Mouse (Mus musculus): ENCODE measurements around the gene Olfr424. TPM values are rescaled to one million over a fixed set of nuclear protein-coding genes. Genes with fewer than 3 reads are reported as not detected.

Gene Olfr424
- polyA plus RNA-seq, 1 experiment from 2014 or later = not detected

GRCm38 (mm10) chr1:174141384-174141783, 10.1 kb downstream of the Olfr424 start:
- H3K4me1 ChIP-seq (replicated peaks; ENCODE audit: control insufficient read depth, insufficient read depth, low read length) = no peaks in the 10 kb centered on the region
- H3K9ac ChIP-seq (ENCODE audit: low read depth, low read length) = no peak overlapping the region
- H3K4me2 ChIP-seq (replicated peaks; ENCODE audit: low read depth) = no peak overlapping the region
- H3K4me3 ChIP-seq (ENCODE audit: low read depth, low read length) = no peak overlapping the region
- no peak overlapping the region for H3K27ac ChIP-seq (ENCODE audit: low read depth, low read length)
- 73% methylated on average over 2 of the region's 2 CpGs for WGBS
- H3K9me3 ChIP-seq (ENCODE audit: control insufficient read depth) = no peaks in the 10 kb centered on the region
- ATAC-seq = no peak
- no peaks in the 10 kb centered on the region for H3K27me3 ChIP-seq (replicated peaks; ENCODE audit: control insufficient read depth, insufficient read depth, low read length)
- no peak for TF ChIP-seq CTCF (IDR thresholded peaks at IDR 0.05; ENCODE audit: low read depth)
- H3K36me3 ChIP-seq (ENCODE audit: control insufficient read depth, insufficient read depth) = no peaks in the 10 kb centered on the region

- Histone ChIP-seq H3K9me3 (ENCODE audit: control insufficient read depth) (no peaks in the 10 kb centered on the region), H3K4me2 (replicated peaks; ENCODE audit: low read depth) (no peak overlapping the region), H3K9ac (ENCODE audit: low read depth, low read length) (no peak overlapping the region), H3K36me3 (ENCODE audit: control insufficient read depth, insufficient read depth) (no peaks in the 10 kb centered on the region), H3K27ac (ENCODE audit: low read depth, low read length) (no peak overlapping the region), H3K4me3 (ENCODE audit: low read depth, low read length) (no peak overlapping the region), H3K27me3 (replicated peaks; ENCODE audit: control insufficient read depth, insufficient read depth, low read length) (no peaks in the 10 kb centered on the region), H3K4me1 (replicated peaks; ENCODE audit: control insufficient read depth, insufficient read depth, low read length) (no peaks in the 10 kb centered on the region)
- 71% methylated on average over 1 of the region's 1 CpGs for WGBS
- no peak for TF ChIP-seq CTCF (IDR thresholded peaks at IDR 0.05; ENCODE audit: low read depth)
- no peak for ATAC-seq
Measured at GRCm38 (mm10) chr1:174146696-174147095, 15.4 kb downstream of the Olfr424 start.

DNA sequence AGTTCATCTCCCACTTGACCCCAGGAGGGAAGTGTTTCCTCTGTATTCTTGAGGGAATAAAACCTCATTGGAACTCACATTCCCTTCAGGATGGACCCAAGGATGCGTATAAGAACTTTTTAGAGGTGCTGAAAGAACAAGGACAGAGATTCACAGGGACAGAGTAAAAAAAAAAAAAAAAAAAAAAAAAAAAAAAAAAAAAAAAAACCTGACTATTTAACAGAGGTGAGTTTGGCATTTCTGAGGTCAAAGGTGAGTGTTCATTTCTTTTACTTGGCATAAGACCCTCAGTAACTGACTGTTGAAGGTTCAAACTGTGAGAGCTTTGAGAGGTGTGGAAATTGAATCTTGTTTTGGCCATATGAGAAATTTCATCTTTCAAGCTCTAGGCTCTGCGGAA, 18.0 kb downstream of the Olfr424 start:
- H3K9me3 ChIP-seq (ENCODE audit: control insufficient read depth) = no peaks in the 10 kb centered on the region
- no peak overlapping the region for H3K4me2 ChIP-seq (replicated peaks; ENCODE audit: low read depth)
- no peaks in the 10 kb centered on the region for H3K36me3 ChIP-seq (ENCODE audit: control insufficient read depth, insufficient read depth)
- no peak overlapping the region for H3K27ac ChIP-seq (ENCODE audit: low read depth, low read length)
- H3K4me1 ChIP-seq (replicated peaks; ENCODE audit: control insufficient read depth, insufficient read depth, low read length) = no peaks in the 10 kb centered on the region
- H3K9ac ChIP-seq (ENCODE audit: low read depth, low read length) = no peak overlapping the region
- no peak for TF ChIP-seq CTCF (IDR thresholded peaks at IDR 0.05; ENCODE audit: low read depth)
- no peaks in the 10 kb centered on the region for H3K27me3 ChIP-seq (replicated peaks; ENCODE audit: control insufficient read depth, insufficient read depth, low read length)
- no peak for ATAC-seq
- H3K4me3 ChIP-seq (ENCODE audit: low read depth, low read length) = no peak overlapping the region
- WGBS = 91% methylated on average over 2 of the region's 2 CpGs

- Histone ChIP-seq H3K4me1 (replicated peaks; ENCODE audit: control insufficient read depth, insufficient read depth, low read length) (no peaks in the 10 kb centered on the region), H3K4me2 (replicated peaks; ENCODE audit: low read depth) (no peak within 1 kb of the TSS), H3K27me3 (replicated peaks; ENCODE audit: control insufficient read depth, insufficient read depth, low read length) (no peaks in the 10 kb centered on the region), H3K9me3 (ENCODE audit: control insufficient read depth) (no peaks in the 10 kb centered on the region), H3K4me3 (ENCODE audit: low read depth, low read length) (no peak within 1 kb of the TSS), H3K9ac (ENCODE audit: low read depth, low read length) (no peak within 1 kb of the TSS), H3K27ac (ENCODE audit: low read depth, low read length) (no peak within 1 kb of the TSS), H3K36me3 (ENCODE audit: control insufficient read depth, insufficient read depth) (no peaks in the 10 kb centered on the region)
- WGBS = 82% methylated on average over 1 of the region's 1 CpGs
- ATAC-seq = no peak
- no peak for TF ChIP-seq CTCF (IDR thresholded peaks at IDR 0.05; ENCODE audit: low read depth)
Measured at GRCm38 (mm10) chr1:174155333-174155732, 24.0 kb downstream of the Olfr424 start, which contains the start of gene Olfr420. Gene Olfr420, plus strand, starts transcription at chr1:174155633.

- Histone ChIP-seq H3K36me3 (ENCODE audit: control insufficient read depth, insufficient read depth) (no peaks in the 10 kb centered on the region), H3K9me3 (ENCODE audit: control insufficient read depth) (no peaks in the 10 kb centered on the region), H3K27me3 (replicated peaks; ENCODE audit: control insufficient read depth, insufficient read depth, low read length) (no peaks in the 10 kb centered on the region), H3K4me3 (ENCODE audit: low read depth, low read length) (no peak overlapping the region), H3K4me2 (replicated peaks; ENCODE audit: low read depth) (no peak overlapping the region), H3K27ac (ENCODE audit: low read depth, low read length) (no peak overlapping the region), H3K4me1 (replicated peaks; ENCODE audit: control insufficient read depth, insufficient read depth, low read length) (no peaks in the 10 kb centered on the region), H3K9ac (ENCODE audit: low read depth, low read length) (no peak overlapping the region)
- 87% methylated on average over 3 of the region's 3 CpGs for WGBS
- ATAC-seq = no peak
- no peak for TF ChIP-seq CTCF (IDR thresholded peaks at IDR 0.05; ENCODE audit: low read depth)
Measured at GRCm38 (mm10) chr1:174157622-174158021, 26.3 kb downstream of the Olfr424 start.

DNA sequence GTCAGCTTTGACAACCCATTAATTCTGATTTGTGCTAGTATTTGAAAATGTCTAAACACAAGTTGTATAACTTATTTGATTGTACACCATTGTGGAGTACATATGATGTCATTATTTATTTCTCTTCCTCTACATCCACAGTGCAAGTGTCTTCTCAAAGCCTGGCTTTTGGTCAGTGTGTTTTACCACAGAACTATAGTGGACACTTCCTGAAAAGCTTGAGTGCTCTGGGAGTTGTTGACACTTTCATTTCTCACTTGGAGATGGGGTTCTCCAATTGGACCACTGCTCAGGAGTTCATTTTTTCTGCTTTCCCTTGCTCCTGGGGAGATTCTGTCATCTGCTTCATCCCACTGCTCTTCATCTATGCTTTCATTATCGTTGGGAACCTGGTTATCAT, 27.2 kb downstream of the Olfr424 start:
- H3K27me3 ChIP-seq (replicated peaks; ENCODE audit: control insufficient read depth, insufficient read depth, low read length) = no peaks in the 10 kb centered on the region
- 79% methylated on average over 1 of the region's 1 CpGs for WGBS
- no peak overlapping the region for H3K4me2 ChIP-seq (replicated peaks; ENCODE audit: low read depth)
- no peaks in the 10 kb centered on the region for H3K36me3 ChIP-seq (ENCODE audit: control insufficient read depth, insufficient read depth)
- no peaks in the 10 kb centered on the region for H3K4me1 ChIP-seq (replicated peaks; ENCODE audit: control insufficient read depth, insufficient read depth, low read length)
- H3K9me3 ChIP-seq (ENCODE audit: control insufficient read depth) = no peaks in the 10 kb centered on the region
- ATAC-seq = no peak
- H3K4me3 ChIP-seq (ENCODE audit: low read depth, low read length) = no peak overlapping the region
- no peak overlapping the region for H3K9ac ChIP-seq (ENCODE audit: low read depth, low read length)
- no peak overlapping the region for H3K27ac ChIP-seq (ENCODE audit: low read depth, low read length)
- no peak for TF ChIP-seq CTCF (IDR thresholded peaks at IDR 0.05; ENCODE audit: low read depth)

DNA sequence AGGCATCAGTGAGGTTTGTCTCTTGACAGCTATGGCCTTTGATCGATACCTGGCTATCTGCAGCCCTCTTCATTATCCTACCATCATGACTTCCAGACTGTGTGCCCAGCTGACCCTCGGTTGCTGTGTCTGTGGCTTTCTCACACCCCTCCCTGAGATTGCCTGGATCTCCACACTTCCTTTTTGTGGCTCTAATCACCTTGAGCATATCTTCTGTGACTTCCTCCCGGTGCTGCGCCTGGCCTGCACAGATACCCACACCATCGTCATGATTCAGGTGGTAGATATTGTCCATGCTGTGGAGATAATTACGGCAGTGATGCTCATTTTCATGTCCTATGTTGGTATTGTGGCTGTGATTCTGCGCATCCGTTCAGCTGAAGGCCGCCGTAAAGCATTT, 27.8 kb downstream of the Olfr424 start:
- WGBS = 92% methylated on average over 10 of the region's 10 CpGs
- ATAC-seq = no peak
- no peak for TF ChIP-seq CTCF (IDR thresholded peaks at IDR 0.05; ENCODE audit: low read depth)
- H3K27ac ChIP-seq (ENCODE audit: low read depth, low read length) = no peak overlapping the region
- H3K36me3 ChIP-seq (ENCODE audit: control insufficient read depth, insufficient read depth) = no peaks in the 10 kb centered on the region
- no peaks in the 10 kb centered on the region for H3K9me3 ChIP-seq (ENCODE audit: control insufficient read depth)
- H3K4me2 ChIP-seq (replicated peaks; ENCODE audit: low read depth) = no peak overlapping the region
- no peaks in the 10 kb centered on the region for H3K4me1 ChIP-seq (replicated peaks; ENCODE audit: control insufficient read depth, insufficient read depth, low read length)
- no peak overlapping the region for H3K4me3 ChIP-seq (ENCODE audit: low read depth, low read length)
- no peaks in the 10 kb centered on the region for H3K27me3 ChIP-seq (replicated peaks; ENCODE audit: control insufficient read depth, insufficient read depth, low read length)
- no peak overlapping the region for H3K9ac ChIP-seq (ENCODE audit: low read depth, low read length)
